Mouse (Mus musculus): ENCODE data around the gene Plb1. TPM values are rescaled to one million over a fixed set of nuclear protein-coding genes. Genes with fewer than 3 reads are reported as not detected.

Plb1 gene
- polyA plus RNA-seq, 1 experiment from 2014 or later, result 0.05 TPM

DNA sequence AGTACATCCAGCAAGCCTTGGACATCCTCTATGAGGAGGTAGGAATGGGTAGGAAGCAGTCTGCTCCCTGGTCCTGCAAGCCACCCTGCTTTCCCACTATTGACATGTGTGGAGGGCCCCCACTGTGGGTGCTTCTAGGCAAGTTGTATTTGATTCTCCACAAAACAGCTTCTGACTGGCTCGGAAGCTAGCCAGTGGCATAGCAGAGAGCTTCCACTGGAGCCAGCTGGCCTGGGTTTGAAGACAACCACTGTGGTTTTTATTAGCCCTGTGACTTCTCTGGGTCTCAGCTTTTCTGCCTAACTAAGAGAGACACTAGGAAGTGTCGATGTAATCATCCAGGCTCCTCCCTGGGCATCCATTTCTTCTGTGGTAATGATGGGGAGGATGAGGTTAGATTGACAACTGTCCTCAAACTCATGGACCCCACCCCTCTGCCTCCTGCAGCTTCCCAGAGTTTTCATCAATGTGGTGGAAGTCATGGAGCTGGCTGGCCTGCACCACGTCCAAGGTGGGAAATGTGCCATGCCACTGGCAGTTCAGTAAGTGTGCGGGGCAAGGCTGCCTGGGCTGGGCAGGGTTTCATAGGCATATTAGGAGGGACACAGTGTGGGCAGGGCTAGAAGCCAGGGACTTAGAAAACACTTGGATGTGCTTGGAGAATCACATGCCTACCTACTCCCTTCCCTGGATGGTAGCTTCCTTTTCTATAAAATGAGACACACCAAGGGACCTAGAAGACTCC lies 119.4 kb downstream of the Plb1 start:
- no peak overlapping the region for H3K4me3 ChIP-seq (ENCODE audit: low read length)
- H3K27ac ChIP-seq (ENCODE audit: low read depth, low read length), result no peak overlapping the region
- no peaks in the 10 kb centered on the region for H3K4me1 ChIP-seq (ENCODE audit: control insufficient read depth, insufficient read depth, low read depth, low read length)
- ATAC-seq, result no peak
- H3K36me3 ChIP-seq (ENCODE audit: control insufficient read depth, insufficient read depth, low read length), result no peaks in the 10 kb centered on the region
- H3K9ac ChIP-seq (ENCODE audit: low read depth, low read length), result no peak overlapping the region
- WGBS, result 82% methylated on average over 4 of the region's 4 CpGs
- no peaks in the 10 kb centered on the region for H3K9me3 ChIP-seq (ENCODE audit: control insufficient read depth, low read length)
- H3K4me2 ChIP-seq (ENCODE audit: low read length), result no peak overlapping the region
- H3K27me3 ChIP-seq (replicated peaks; ENCODE audit: control insufficient read depth, insufficient read depth, low read length), result no peaks in the 10 kb centered on the region

GRCm38 (mm10) chr5:32352845-32353244 lies 120.3 kb downstream of the Plb1 start:
- 91% methylated on average over 3 of the region's 3 CpGs for WGBS
- no peaks in the 10 kb centered on the region for H3K27me3 ChIP-seq (replicated peaks; ENCODE audit: control insufficient read depth, insufficient read depth, low read length)
- no peaks in the 10 kb centered on the region for H3K36me3 ChIP-seq (ENCODE audit: control insufficient read depth, insufficient read depth, low read length)
- no peak for ATAC-seq
- no peak overlapping the region for H3K4me3 ChIP-seq (ENCODE audit: low read length)
- no peak overlapping the region for H3K9ac ChIP-seq (ENCODE audit: low read depth, low read length)
- no peaks in the 10 kb centered on the region for H3K4me1 ChIP-seq (ENCODE audit: control insufficient read depth, insufficient read depth, low read depth, low read length)
- H3K27ac ChIP-seq (ENCODE audit: low read depth, low read length), result no peak overlapping the region
- no peak overlapping the region for H3K4me2 ChIP-seq (ENCODE audit: low read length)
- no peaks in the 10 kb centered on the region for H3K9me3 ChIP-seq (ENCODE audit: control insufficient read depth, low read length)

- Histone ChIP-seq H3K4me2 (ENCODE audit: low read length) (no peak overlapping the region), H3K27ac (ENCODE audit: low read depth, low read length) (no peak overlapping the region), H3K36me3 (ENCODE audit: control insufficient read depth, insufficient read depth, low read length) (no peaks in the 10 kb centered on the region), H3K9ac (ENCODE audit: low read depth, low read length) (no peak overlapping the region), H3K27me3 (replicated peaks; ENCODE audit: control insufficient read depth, insufficient read depth, low read length) (no peaks in the 10 kb centered on the region), H3K4me1 (ENCODE audit: control insufficient read depth, insufficient read depth, low read depth, low read length) (no peaks in the 10 kb centered on the region), H3K9me3 (ENCODE audit: control insufficient read depth, low read length) (no peaks in the 10 kb centered on the region), H3K4me3 (ENCODE audit: low read length) (no peak overlapping the region)
- 92% methylated on average over 2 of the region's 2 CpGs for WGBS
- no peak for ATAC-seq
Observed at GRCm38 (mm10) chr5:32353280-32353679, 120.8 kb downstream of the Plb1 start.

GRCm38 (mm10) chr5:32360511-32360910 lies 128.0 kb downstream of the Plb1 start:
- no peak for ATAC-seq
- no peaks in the 10 kb centered on the region for H3K36me3 ChIP-seq (ENCODE audit: control insufficient read depth, insufficient read depth, low read length)
- no peaks in the 10 kb centered on the region for H3K4me1 ChIP-seq (ENCODE audit: control insufficient read depth, insufficient read depth, low read depth, low read length)
- H3K4me3 ChIP-seq (ENCODE audit: low read length), result no peak overlapping the region
- no peak overlapping the region for H3K27ac ChIP-seq (ENCODE audit: low read depth, low read length)
- no peaks in the 10 kb centered on the region for H3K9me3 ChIP-seq (ENCODE audit: control insufficient read depth, low read length)
- H3K4me2 ChIP-seq (ENCODE audit: low read length), result no peak overlapping the region
- no peaks in the 10 kb centered on the region for H3K27me3 ChIP-seq (replicated peaks; ENCODE audit: control insufficient read depth, insufficient read depth, low read length)
- no peak overlapping the region for H3K9ac ChIP-seq (ENCODE audit: low read depth, low read length)
- WGBS, result 92% methylated on average over 4 of the region's 4 CpGs

DNA sequence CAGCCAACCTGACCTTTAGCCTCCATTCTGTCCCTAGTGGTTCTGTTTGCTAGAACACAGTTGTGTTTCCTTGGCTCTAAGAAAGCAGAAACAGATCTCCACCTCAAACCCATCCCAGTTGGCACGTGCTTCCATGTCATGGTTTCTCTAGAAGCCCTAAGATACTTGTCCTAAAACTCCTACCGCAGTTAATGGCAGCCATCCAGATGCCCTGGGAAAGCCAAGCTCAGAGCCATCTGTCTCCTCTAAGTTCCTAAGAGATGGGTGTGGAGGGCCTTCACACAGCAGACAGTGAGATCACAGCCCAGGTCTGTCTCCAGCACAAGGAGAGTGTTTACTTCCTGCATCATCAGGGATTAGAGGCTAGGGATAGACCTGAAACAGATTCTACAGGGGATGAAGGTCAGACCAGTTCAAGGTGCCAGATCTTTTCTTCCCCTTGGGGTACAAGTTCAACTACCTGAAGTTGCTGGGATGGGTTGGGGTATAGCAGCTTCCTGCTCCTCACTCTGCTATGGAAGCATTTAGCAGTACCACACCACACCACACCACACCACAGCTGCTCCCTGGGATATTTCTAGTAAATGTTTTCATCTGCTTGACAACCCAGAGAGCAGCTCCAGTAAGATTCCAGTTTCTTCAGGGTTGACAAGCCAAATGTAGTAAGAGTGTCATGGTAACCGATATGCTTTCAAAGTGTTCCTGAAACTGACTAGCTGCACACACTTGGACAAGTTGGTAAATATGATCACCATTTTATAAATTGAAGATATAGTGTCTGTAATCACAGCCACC lies 129.1 kb downstream of the Plb1 start:
- Histone ChIP-seq H3K9ac (ENCODE audit: low read depth, low read length) (no peak overlapping the region), H3K4me1 (ENCODE audit: control insufficient read depth, insufficient read depth, low read depth, low read length) (no peaks in the 10 kb centered on the region), H3K27me3 (replicated peaks; ENCODE audit: control insufficient read depth, insufficient read depth, low read length) (no peaks in the 10 kb centered on the region), H3K9me3 (ENCODE audit: control insufficient read depth, low read length) (no peaks in the 10 kb centered on the region), H3K4me2 (ENCODE audit: low read length) (no peak overlapping the region), H3K27ac (ENCODE audit: low read depth, low read length) (no peak overlapping the region), H3K36me3 (ENCODE audit: control insufficient read depth, insufficient read depth, low read length) (no peaks in the 10 kb centered on the region), H3K4me3 (ENCODE audit: low read length) (no peak overlapping the region)
- WGBS, result 78% methylated on average over 3 of the region's 3 CpGs
- ATAC-seq, result no peak

GRCm38 (mm10) chr5:32369391-32369790 lies 136.9 kb downstream of the Plb1 start:
- H3K36me3 ChIP-seq (ENCODE audit: control insufficient read depth, insufficient read depth, low read length), result no peaks in the 10 kb centered on the region
- H3K9ac ChIP-seq (ENCODE audit: low read depth, low read length), result no peak overlapping the region
- no peaks in the 10 kb centered on the region for H3K27me3 ChIP-seq (replicated peaks; ENCODE audit: control insufficient read depth, insufficient read depth, low read length)
- no peak overlapping the region for H3K27ac ChIP-seq (ENCODE audit: low read depth, low read length)
- no peaks in the 10 kb centered on the region for H3K9me3 ChIP-seq (ENCODE audit: control insufficient read depth, low read length)
- no peaks in the 10 kb centered on the region for H3K4me1 ChIP-seq (ENCODE audit: control insufficient read depth, insufficient read depth, low read depth, low read length)
- H3K4me2 ChIP-seq (ENCODE audit: low read length), result no peak overlapping the region
- H3K4me3 ChIP-seq (ENCODE audit: low read length), result no peak overlapping the region
- ATAC-seq, result no peak
- WGBS, result 87% methylated on average over 1 of the region's 1 CpGs

DNA sequence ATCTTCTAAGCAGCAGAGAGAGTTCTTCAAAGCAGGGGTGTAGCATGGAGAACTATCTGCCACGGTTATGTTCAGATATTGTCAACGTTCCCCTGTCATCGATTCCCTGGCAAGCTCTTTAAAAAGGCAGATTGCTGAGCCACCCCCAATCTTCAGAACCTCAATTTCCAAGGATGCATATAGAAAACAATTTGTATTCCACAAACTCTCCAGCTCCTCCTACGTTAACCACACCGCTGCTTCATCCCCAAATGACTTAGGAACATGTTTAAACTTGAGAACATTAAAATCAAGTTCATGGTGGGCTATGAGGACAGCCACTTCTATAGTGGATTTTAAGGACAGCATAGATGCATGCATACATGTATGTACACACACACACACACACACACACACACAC lies 138.7 kb downstream of the Plb1 start:
- Histone ChIP-seq H3K4me3 (ENCODE audit: low read length) (no peak overlapping the region), H3K36me3 (ENCODE audit: control insufficient read depth, insufficient read depth, low read length) (no peaks in the 10 kb centered on the region), H3K4me2 (ENCODE audit: low read length) (no peak overlapping the region), H3K27me3 (replicated peaks; ENCODE audit: control insufficient read depth, insufficient read depth, low read length) (no peaks in the 10 kb centered on the region), H3K27ac (ENCODE audit: low read depth, low read length) (no peak overlapping the region), H3K9me3 (ENCODE audit: control insufficient read depth, low read length) (no peaks in the 10 kb centered on the region), H3K9ac (ENCODE audit: low read depth, low read length) (no peak overlapping the region), H3K4me1 (ENCODE audit: control insufficient read depth, insufficient read depth, low read depth, low read length) (no peaks in the 10 kb centered on the region)
- WGBS, result 95% methylated on average over 5 of the region's 5 CpGs
- no peak for ATAC-seq

- Histone ChIP-seq H3K36me3 (ENCODE audit: control insufficient read depth, insufficient read depth, low read length) (no peaks in the 10 kb centered on the region), H3K27me3 (replicated peaks; ENCODE audit: control insufficient read depth, insufficient read depth, low read length) (no peaks in the 10 kb centered on the region), H3K4me3 (ENCODE audit: low read length) (no peak overlapping the region), H3K4me1 (ENCODE audit: control insufficient read depth, insufficient read depth, low read depth, low read length) (no peaks in the 10 kb centered on the region), H3K4me2 (ENCODE audit: low read length) (no peak overlapping the region), H3K27ac (ENCODE audit: low read depth, low read length) (no peak overlapping the region), H3K9ac (ENCODE audit: low read depth, low read length) (no peak overlapping the region), H3K9me3 (ENCODE audit: control insufficient read depth, low read length) (no peaks in the 10 kb centered on the region)
- no peak for ATAC-seq
- WGBS, result 49% methylated on average over 3 of the region's 3 CpGs
Observed at GRCm38 (mm10) chr5:32378546-32378945, 146.0 kb downstream of the Plb1 start.

GRCm38 (mm10) chr5:32388656-32389055 lies 156.1 kb downstream of the Plb1 start:
- H3K27me3 ChIP-seq (replicated peaks; ENCODE audit: control insufficient read depth, insufficient read depth, low read length), result no peaks in the 10 kb centered on the region
- no peak for ATAC-seq
- no peak overlapping the region for H3K27ac ChIP-seq (ENCODE audit: low read depth, low read length)
- H3K4me1 ChIP-seq (ENCODE audit: control insufficient read depth, insufficient read depth, low read depth, low read length), result no peaks in the 10 kb centered on the region
- no peak overlapping the region for H3K4me3 ChIP-seq (ENCODE audit: low read length)
- no peaks in the 10 kb centered on the region for H3K9me3 ChIP-seq (ENCODE audit: control insufficient read depth, low read length)
- no peak overlapping the region for H3K9ac ChIP-seq (ENCODE audit: low read depth, low read length)
- H3K4me2 ChIP-seq (ENCODE audit: low read length), result no peak overlapping the region
- H3K36me3 ChIP-seq (ENCODE audit: control insufficient read depth, insufficient read depth, low read length), result no peaks in the 10 kb centered on the region

Data from hindbrain, embryonic 16.5 days (tissue).